Mouse (Mus musculus): ENCODE data around the gene Wdr73. TPM values are rescaled to one million over a fixed set of nuclear protein-coding genes. Genes with fewer than 3 reads are reported as not detected.

Wdr73 gene
- polyA plus RNA-seq, 1 experiment from 2014 or later = 43.6 TPM

- H3K9me3 ChIP-seq (ENCODE audit: low read length) = no peaks in the 10 kb centered on the region
- H3K9ac ChIP-seq (replicated peaks; ENCODE audit: low read length) = no peak overlapping the region
- H3K4me2 ChIP-seq (replicated peaks; ENCODE audit: low read depth, low read length) = no peak overlapping the region
- ATAC-seq (ENCODE audit: low FRiP score, low TSS enrichment) = no peak
- H3K4me1 ChIP-seq (ENCODE audit: insufficient read depth, low read length) = peaks cover 50% of the 10 kb centered on the region
- no peak overlapping the region for H3K4me3 ChIP-seq (ENCODE audit: low read length)
- H3K27ac ChIP-seq (ENCODE audit: low read length) = no peak overlapping the region
- WGBS = 96% methylated on average over 2 of the region's 2 CpGs
- H3K27me3 ChIP-seq (ENCODE audit: insufficient read depth, low read length) = no peaks in the 10 kb centered on the region
- H3K36me3 ChIP-seq (ENCODE audit: insufficient read depth, low read length) = peaks cover 21% of the 10 kb centered on the region; the same call in 1 of the 2 replicates
Measured at GRCm38 (mm10) chr7:80862475-80862874, 38.6 kb downstream of the Wdr73 start.

DNA sequence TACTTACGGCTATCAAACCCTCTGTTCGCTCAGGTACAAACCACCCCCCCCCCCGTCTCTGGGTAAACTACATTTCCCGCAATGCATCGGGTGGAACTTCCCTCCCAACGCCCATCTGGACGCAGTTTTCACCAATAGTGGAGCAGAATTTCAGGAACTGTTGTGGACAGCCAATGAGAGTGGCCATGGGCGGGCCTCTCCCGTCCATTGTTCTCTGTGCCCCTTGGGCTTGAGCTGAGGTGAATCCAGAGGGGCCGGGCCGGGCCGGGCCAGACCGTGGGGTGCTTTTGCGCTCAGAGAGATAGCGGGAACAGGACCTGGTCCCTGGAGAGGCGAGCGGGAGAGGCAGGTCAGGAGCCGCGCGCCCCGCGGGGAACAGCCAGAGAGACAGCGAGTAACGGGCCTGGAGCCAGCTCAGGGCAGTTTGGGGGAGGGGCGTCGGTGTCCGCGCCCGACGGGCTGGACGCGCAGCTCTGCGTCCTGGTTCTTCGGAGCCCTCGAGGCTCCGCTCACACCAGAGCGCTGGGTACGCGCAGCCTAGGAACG is 40.3 kb downstream of the Wdr73 start, which contains the start of gene Zscan2:
Gene Zscan2, plus strand, starts transcription at position 192 of the 546 bp plus-strand sequence.
- Histone ChIP-seq H3K9ac (replicated peaks; ENCODE audit: low read length) (peak within 1 kb of the TSS; percentile 97), H3K4me3 (ENCODE audit: low read length) (peak within 1 kb of the TSS; percentile 88), H3K27ac (ENCODE audit: low read length) (peak within 1 kb of the TSS; percentile 84), H3K27me3 (ENCODE audit: insufficient read depth, low read length) (no peaks in the 10 kb centered on the region), H3K4me2 (replicated peaks; ENCODE audit: low read depth, low read length) (peak within 1 kb of the TSS; percentile 74), H3K4me1 (ENCODE audit: insufficient read depth, low read length) (peaks cover 35% of the 10 kb centered on the region), H3K9me3 (ENCODE audit: low read length) (no peaks in the 10 kb centered on the region), H3K36me3 (ENCODE audit: insufficient read depth, low read length) (peaks cover 14% of the 10 kb centered on the region; the same call in 1 of the 2 replicates)
- WGBS = under 1% methylated on average over 40 of the region's 40 CpGs
- ATAC-seq (ENCODE audit: low FRiP score, low TSS enrichment) = peak; percentile 98

GRCm38 (mm10) chr7:80860227-80860626 is 40.8 kb downstream of the Wdr73 start:
- Histone ChIP-seq H3K9ac (replicated peaks; ENCODE audit: low read length) (peak overlapping the region; percentile 66), H3K9me3 (ENCODE audit: low read length) (no peaks in the 10 kb centered on the region), H3K27ac (ENCODE audit: low read length) (no peak overlapping the region), H3K4me1 (ENCODE audit: insufficient read depth, low read length) (peaks cover 33% of the 10 kb centered on the region), H3K36me3 (ENCODE audit: insufficient read depth, low read length) (peaks cover 8% of the 10 kb centered on the region; the same call in 1 of the 2 replicates), H3K27me3 (ENCODE audit: insufficient read depth, low read length) (no peaks in the 10 kb centered on the region), H3K4me2 (replicated peaks; ENCODE audit: low read depth, low read length) (peak overlapping the region; percentile 74), H3K4me3 (ENCODE audit: low read length) (peak overlapping the region; percentile 88)
- ATAC-seq (ENCODE audit: low FRiP score, low TSS enrichment) = peak; percentile 63
- under 1% methylated on average over 13 of the region's 13 CpGs for WGBS

GRCm38 (mm10) chr7:80857181-80857580 is 43.9 kb downstream of the Wdr73 start:
- no peak overlapping the region for H3K4me3 ChIP-seq (ENCODE audit: low read length)
- H3K36me3 ChIP-seq (ENCODE audit: insufficient read depth, low read length) = no peaks in the 10 kb centered on the region
- H3K27ac ChIP-seq (ENCODE audit: low read length) = no peak overlapping the region
- H3K4me1 ChIP-seq (ENCODE audit: insufficient read depth, low read length) = peaks cover 8% of the 10 kb centered on the region
- H3K9me3 ChIP-seq (ENCODE audit: low read length) = no peaks in the 10 kb centered on the region
- ATAC-seq (ENCODE audit: low FRiP score, low TSS enrichment) = peak; percentile 9; the same call in 1 of the 2 replicates
- 28% methylated on average over 6 of the region's 6 CpGs for WGBS
- no peak overlapping the region for H3K9ac ChIP-seq (replicated peaks; ENCODE audit: low read length)
- H3K27me3 ChIP-seq (ENCODE audit: insufficient read depth, low read length) = no peaks in the 10 kb centered on the region
- H3K4me2 ChIP-seq (replicated peaks; ENCODE audit: low read depth, low read length) = no peak overlapping the region

DNA sequence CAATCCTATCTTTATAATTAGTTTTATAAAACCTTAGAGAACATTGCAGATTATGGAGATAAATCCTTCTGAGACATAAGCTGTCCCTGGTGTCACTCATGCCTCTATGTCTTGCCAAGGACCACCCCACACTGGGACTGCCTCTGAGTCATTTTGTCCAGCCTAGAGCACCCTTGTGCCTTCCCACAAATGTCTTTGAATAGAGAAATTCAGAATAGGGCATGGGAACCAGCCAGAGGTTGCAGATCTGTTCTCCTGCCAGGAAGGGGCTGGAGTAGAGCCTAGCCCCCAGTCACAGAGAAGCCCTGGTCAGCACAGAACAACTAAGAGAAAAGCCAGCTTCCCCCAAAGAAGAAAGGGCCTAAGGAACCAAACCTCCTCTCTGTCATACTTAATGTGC is 45.8 kb downstream of the Wdr73 start:
- Histone ChIP-seq H3K4me3 (ENCODE audit: low read length) (no peak overlapping the region), H3K36me3 (ENCODE audit: insufficient read depth, low read length) (no peaks in the 10 kb centered on the region), H3K9ac (replicated peaks; ENCODE audit: low read length) (no peak overlapping the region), H3K27me3 (ENCODE audit: insufficient read depth, low read length) (no peaks in the 10 kb centered on the region), H3K9me3 (ENCODE audit: low read length) (no peaks in the 10 kb centered on the region), H3K27ac (ENCODE audit: low read length) (no peak overlapping the region), H3K4me1 (ENCODE audit: insufficient read depth, low read length) (no peaks in the 10 kb centered on the region), H3K4me2 (replicated peaks; ENCODE audit: low read depth, low read length) (no peak overlapping the region)
- ATAC-seq (ENCODE audit: low FRiP score, low TSS enrichment) = no peak

GRCm38 (mm10) chr7:80853218-80853617 is 47.9 kb downstream of the Wdr73 start:
- Histone ChIP-seq H3K4me2 (replicated peaks; ENCODE audit: low read depth, low read length) (no peak overlapping the region), H3K9me3 (ENCODE audit: low read length) (no peaks in the 10 kb centered on the region)

DNA sequence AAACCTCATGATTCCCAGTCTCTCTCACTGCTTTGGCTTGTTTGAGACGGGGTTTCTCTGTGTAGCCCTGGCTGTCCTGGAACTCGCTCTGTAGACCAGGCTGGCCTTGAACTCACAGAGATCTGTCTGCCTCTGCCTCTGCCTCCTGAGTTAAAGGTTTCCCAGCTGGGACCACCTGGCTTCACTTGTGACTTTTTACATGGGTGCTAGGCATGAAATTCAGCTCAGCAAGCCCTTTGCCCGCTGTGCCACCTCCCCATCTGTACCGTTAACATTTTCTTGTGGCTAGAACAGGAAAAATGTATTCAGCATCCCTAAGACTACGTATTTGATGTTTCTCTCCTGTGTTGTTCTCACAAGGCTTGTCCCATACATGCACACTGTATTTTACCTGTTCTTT is 50.5 kb downstream of the Wdr73 start:
- no peaks in the 10 kb centered on the region for H3K36me3 ChIP-seq (ENCODE audit: insufficient read depth, low read length)
- H3K9ac ChIP-seq (replicated peaks; ENCODE audit: low read length) = no peak overlapping the region
- H3K4me1 ChIP-seq (ENCODE audit: insufficient read depth, low read length) = peaks cover 4% of the 10 kb centered on the region; the same call in 1 of the 2 replicates
- H3K9me3 ChIP-seq (ENCODE audit: low read length) = no peaks in the 10 kb centered on the region
- ATAC-seq (ENCODE audit: low FRiP score, low TSS enrichment) = no peak
- H3K27me3 ChIP-seq (ENCODE audit: insufficient read depth, low read length) = no peaks in the 10 kb centered on the region
- H3K4me3 ChIP-seq (ENCODE audit: low read length) = no peak overlapping the region
- H3K4me2 ChIP-seq (replicated peaks; ENCODE audit: low read depth, low read length) = no peak overlapping the region
- H3K27ac ChIP-seq (ENCODE audit: low read length) = no peak overlapping the region
- 90% methylated on average over 5 of the region's 5 CpGs for WGBS

More at GRCm38 (mm10) chr7:80853218-80853617, 47.9 kb downstream of the Wdr73 start:
- Histone ChIP-seq H3K27ac (ENCODE audit: low read length) (no peak overlapping the region), H3K36me3 (ENCODE audit: insufficient read depth, low read length) (no peaks in the 10 kb centered on the region), H3K27me3 (ENCODE audit: insufficient read depth, low read length) (no peaks in the 10 kb centered on the region), H3K4me3 (ENCODE audit: low read length) (no peak overlapping the region), H3K9ac (replicated peaks; ENCODE audit: low read length) (no peak overlapping the region), H3K4me1 (ENCODE audit: insufficient read depth, low read length) (no peaks in the 10 kb centered on the region)
- 96% methylated on average over 3 of the region's 3 CpGs for WGBS
- ATAC-seq (ENCODE audit: low FRiP score, low TSS enrichment) = no peak

- no peak overlapping the region for H3K4me2 ChIP-seq (replicated peaks; ENCODE audit: low read depth, low read length)
- no peak overlapping the region for H3K27ac ChIP-seq (ENCODE audit: low read length)
- WGBS = 16% methylated on average over 4 of the region's 4 CpGs
- H3K27me3 ChIP-seq (ENCODE audit: insufficient read depth, low read length) = no peaks in the 10 kb centered on the region
- no peaks in the 10 kb centered on the region for H3K36me3 ChIP-seq (ENCODE audit: insufficient read depth, low read length)
- peak; percentile 73 for ATAC-seq (ENCODE audit: low FRiP score, low TSS enrichment)
- H3K4me1 ChIP-seq (ENCODE audit: insufficient read depth, low read length) = peaks cover 4% of the 10 kb centered on the region; the same call in 1 of the 2 replicates
- H3K9ac ChIP-seq (replicated peaks; ENCODE audit: low read length) = no peak overlapping the region
- no peak overlapping the region for H3K4me3 ChIP-seq (ENCODE audit: low read length)
- no peaks in the 10 kb centered on the region for H3K9me3 ChIP-seq (ENCODE audit: low read length)
Measured at GRCm38 (mm10) chr7:80849710-80850109, 51.4 kb downstream of the Wdr73 start.

- H3K27me3 ChIP-seq (ENCODE audit: insufficient read depth, low read length) = no peaks in the 10 kb centered on the region
- no peak overlapping the region for H3K4me3 ChIP-seq (ENCODE audit: low read length)
- no peak overlapping the region for H3K4me2 ChIP-seq (replicated peaks; ENCODE audit: low read depth, low read length)
- H3K4me1 ChIP-seq (ENCODE audit: insufficient read depth, low read length) = peaks cover 4% of the 10 kb centered on the region; the same call in 1 of the 2 replicates
- no peak overlapping the region for H3K9ac ChIP-seq (replicated peaks; ENCODE audit: low read length)
- no peaks in the 10 kb centered on the region for H3K9me3 ChIP-seq (ENCODE audit: low read length)
- no peaks in the 10 kb centered on the region for H3K36me3 ChIP-seq (ENCODE audit: insufficient read depth, low read length)
- H3K27ac ChIP-seq (ENCODE audit: low read length) = no peak overlapping the region
- no peak for ATAC-seq (ENCODE audit: low FRiP score, low TSS enrichment)
- WGBS = 66% methylated on average over 2 of the region's 2 CpGs
Measured at GRCm38 (mm10) chr7:80849267-80849666, 51.8 kb downstream of the Wdr73 start.

- Histone ChIP-seq H3K9ac (replicated peaks; ENCODE audit: low read length) (no peak overlapping the region), H3K36me3 (ENCODE audit: insufficient read depth, low read length) (no peaks in the 10 kb centered on the region), H3K27me3 (ENCODE audit: insufficient read depth, low read length) (no peaks in the 10 kb centered on the region), H3K4me3 (ENCODE audit: low read length) (no peak overlapping the region), H3K9me3 (ENCODE audit: low read length) (no peaks in the 10 kb centered on the region), H3K4me1 (ENCODE audit: insufficient read depth, low read length) (peaks cover 4% of the 10 kb centered on the region; the same call in 1 of the 2 replicates), H3K4me2 (replicated peaks; ENCODE audit: low read depth, low read length) (no peak overlapping the region), H3K27ac (ENCODE audit: low read length) (no peak overlapping the region)
- WGBS = 86% methylated on average over 5 of the region's 5 CpGs
- ATAC-seq (ENCODE audit: low FRiP score, low TSS enrichment) = no peak
Measured at GRCm38 (mm10) chr7:80846709-80847108, 54.4 kb downstream of the Wdr73 start.
